Mouse (Mus musculus) layer of hippocampus, adult 8-10 months (tissue): ENCODE data around the gene Fgfr2. TPM values are rescaled to one million over a fixed set of nuclear protein-coding genes. Genes with fewer than 3 reads are reported as not detected.

Source experiments
- DNase-seq, 2 experiments: peaks; one replicate each; pipeline ENCODE4 v3.0.0; 2022; ENCODE audit warnings: low spot score in 2 of 2
- total RNA-seq, 4 experiments: library from RNA; stranded (reverse); gene quantifications; 2 replicates each; pipeline ENCODE4 v1.2.4; 2022

The Fgfr2 gene
- total RNA-seq, 4 experiments from 2014 or later = 60.7 to 72.9 (median 65.8) TPM

DNA sequence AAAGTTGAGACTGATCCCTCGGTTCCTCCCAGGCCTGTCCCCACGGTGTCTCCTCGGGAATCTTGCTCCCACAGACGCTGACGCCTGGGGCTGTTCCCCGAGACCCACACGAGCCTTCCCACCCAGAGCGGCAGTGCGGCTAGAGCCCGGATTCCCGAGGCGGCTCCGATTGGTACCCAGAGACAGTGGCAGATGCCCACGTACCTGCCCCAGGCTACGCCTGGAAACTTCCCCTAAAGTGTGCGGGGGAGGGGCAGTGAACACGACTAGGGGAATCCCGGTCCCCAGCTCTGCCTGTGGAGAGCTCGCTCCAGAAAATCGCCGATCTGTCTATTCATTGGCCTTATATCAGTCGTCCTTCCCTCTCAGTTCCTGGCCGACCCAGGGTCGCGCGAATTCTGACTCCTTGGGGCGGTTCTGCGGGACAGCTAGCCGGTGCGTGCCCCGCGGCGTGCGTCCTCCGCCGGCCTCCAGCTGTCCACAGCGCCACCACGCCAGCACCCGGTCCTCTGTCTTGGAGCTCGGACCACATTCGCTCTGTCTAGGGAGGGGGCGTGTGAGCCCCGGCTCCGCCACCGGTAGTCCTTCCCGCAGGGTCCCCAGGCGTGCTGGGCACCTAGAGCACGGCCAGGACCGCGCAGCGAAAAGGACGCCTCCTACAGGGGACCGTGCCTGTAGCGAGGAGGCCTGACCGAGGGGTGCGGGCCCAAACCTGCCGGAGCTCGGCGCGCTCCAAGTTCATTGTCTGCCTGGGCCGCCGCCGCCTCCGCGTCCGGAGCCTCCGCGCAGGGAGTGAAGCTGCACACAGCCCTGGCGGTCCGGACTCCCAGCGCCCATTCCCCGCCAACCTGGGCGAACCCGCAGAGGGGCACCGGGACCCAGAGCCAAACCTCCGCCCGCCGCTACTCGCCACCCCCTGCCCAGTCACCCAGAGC is 806.8 kb downstream of the Fgfr2 start:
- DNase-seq = peak; percentile 32 to 38

DNA sequence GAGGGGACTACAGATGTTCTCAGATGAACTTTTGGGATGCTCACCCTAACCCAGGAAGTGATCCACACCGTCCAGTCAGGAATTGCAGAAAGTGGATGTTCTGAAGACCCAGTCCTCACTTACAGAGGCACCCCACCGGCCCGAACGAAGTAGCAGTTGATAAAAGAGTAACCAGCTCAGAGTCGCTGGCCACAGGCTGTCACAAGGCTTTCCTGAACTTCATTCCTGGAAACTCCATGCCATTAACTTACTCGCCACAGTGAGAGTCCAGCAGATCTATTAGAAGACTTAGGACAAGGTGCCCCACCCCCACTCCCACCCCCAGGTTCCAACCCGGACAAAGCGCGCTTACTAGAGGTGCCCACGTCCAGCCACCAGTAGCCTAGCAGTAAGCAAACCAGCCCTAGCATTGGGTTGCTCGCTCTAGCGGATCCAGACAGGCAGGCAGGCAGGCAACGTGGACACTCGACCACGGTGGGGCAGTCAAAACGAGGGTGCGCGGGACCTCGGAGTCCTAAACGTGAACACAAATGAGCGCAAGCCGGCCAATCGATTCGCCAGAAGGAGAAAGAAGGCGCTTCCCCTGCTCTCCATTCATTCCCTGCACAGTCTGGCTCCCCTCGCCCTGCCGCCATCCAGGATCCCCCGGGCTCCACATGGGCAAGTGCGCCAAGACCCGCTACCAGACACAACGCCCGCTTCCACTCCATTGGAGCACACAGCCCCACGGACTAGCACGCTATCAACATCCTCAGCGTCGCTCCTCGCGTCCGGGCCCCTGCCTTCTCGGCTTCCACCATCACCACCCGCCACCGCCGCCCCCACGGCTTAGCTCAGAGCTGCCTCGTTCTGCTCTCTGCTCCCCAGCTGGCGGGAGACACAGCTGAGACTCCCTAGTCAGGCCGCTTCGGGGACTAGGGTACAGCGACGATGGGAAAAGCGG is 807.7 kb downstream of the Fgfr2 start:
- DNase-seq = peak; percentile 55 to 60

DNA sequence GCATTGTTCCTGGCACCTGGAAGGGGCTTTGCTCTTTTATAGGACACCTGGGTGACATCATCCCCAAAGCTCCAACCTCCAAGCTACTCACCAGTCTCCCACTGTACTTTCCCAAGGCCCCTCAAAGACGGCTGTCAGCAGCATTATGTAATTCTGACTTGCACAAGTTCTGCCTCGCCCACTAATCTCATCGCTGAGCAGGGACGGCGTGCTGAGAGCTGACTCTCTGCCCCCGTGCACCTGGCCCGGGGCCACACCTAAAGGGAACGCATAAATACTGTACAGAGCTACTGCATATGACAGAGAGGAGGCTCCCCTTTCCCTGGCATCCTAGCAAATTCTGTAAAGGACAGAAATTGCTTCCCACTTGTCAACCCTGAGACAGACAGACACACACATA is 810.8 kb downstream of the Fgfr2 start:
- peak; percentile 38 to 47 for DNase-seq

DNA sequence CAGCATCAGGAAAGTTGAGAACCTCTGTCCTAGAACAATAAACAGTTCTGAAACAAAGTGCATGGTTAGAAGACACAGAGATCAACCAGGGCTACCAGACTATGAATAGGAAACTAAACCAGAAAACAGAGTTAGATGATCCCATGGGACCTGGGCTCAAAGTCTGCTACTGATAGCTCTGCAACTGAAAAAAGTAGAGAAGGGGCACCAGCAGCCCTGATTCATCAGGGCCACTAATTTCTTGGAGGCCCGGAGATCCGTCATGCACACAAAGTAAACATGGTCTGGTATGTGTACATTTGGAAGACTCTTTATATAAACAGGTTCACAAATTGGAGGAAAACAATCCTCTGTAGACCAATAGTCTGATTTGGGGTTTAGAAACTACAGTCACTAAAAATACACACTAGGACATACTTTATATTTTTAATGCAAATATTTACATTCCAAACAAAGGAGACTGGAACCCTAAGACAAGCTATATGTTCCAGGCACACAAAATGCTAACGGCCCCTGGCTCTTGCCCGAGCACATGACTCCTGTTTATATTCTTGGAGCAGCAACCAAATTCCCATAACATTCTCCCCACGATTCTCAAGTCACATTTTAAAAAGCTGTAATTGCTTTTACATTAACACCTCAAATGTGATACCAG is 814.5 kb downstream of the Fgfr2 start:
- no peak for DNase-seq

DNA sequence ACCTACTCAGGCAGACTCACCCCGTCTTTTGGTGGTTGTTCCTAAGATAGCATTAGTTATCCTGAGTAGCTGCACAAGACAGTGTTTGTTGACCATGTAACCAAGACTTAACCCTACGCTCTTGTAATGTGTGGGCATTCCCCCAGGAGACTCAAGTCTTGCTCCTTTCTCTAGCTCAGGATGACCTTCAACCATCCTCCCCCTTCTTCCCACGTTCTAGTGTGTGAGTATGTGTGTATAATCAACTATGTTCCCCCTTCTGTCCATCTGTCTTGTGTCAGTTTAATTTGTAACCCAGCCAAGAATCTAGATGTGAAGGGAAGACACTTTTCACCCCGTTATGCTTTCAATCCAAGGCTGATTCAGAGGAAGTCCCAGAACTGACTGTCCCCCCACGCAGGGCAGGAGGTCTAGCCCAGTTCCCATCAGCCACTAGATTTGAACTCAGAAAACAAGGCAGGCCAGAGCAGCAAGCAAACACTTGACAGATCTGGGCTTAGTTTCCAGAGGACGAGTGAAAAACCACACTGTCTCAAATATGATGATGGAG is 815.4 kb downstream of the Fgfr2 start:
- DNase-seq = no peak

DNA sequence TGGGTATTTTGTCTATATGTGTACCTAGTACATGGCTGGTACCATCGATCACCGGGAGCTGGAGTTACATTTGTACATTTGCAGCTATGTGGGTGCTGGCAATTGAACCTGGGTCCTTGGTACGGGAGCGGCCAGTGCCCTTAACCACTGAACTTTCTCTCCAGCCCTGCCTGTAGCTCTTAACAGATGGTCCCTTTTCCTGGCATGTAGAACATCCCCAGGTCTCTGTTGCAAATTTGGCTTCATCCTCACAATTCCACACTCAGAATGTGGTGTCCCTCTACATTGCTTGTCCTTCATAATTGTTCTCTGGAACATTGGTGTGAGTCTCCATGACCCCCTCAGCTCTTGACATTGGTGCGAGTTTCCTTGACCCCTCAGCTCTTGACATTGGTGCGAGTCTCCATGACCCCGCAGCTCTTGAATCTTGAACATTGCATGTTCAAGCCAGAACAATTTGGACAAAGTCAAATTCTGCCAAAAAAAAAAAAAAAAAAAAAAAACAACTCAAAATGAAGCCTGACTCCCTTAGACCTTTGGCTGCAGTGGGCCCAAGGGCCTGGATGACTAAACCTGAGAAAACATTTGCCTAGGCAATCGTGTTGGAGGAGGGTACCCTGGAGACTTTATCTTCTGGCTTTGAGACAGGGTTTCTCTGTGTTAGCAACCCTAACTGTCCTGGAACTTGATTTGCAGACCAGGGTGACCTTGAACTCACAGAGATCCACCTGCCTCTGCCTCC is 816.3 kb downstream of the Fgfr2 start:
- DNase-seq = no peak

DNA sequence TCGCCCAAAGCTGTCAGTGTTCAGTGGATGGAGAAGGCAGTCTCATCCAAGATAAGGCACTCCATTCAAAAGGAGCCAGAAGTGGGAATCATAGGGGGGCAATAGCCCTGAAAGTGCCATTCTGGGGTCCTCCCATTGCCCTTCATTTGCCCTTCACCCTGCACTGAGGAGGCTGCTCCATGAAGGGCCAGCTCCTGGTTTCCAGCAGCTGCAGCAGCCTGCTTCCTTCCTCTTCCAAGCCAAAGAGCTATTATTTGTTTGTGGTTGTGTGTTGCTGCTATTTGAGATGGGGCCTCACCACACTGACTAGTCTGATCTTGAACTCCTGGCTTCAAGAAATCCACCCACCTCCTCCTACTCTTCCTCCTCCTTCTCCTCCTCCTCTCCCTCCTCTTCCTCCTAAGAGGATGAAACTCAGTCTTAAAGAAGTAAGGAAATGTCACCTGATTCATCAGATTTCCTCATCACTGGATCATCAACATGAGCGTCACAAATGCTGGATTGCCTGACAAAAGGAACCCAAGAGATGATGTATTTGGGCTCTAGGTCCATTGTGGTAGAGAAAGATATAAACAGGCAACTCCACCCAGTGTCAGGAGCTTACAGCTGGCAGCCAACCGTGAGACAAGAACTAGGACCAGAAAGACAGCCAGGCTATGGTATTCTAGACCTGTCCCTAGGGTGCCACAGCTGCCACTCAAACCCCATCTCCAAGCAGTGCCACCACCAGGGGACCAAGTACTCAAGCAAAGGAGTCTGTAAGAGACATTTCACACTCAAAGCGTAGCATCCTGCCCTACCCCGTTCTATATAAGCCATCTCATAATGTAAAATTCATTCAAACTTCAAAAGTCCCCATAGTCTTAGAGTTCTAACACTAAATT is 817.4 kb downstream of the Fgfr2 start:
- no peak for DNase-seq

DNA sequence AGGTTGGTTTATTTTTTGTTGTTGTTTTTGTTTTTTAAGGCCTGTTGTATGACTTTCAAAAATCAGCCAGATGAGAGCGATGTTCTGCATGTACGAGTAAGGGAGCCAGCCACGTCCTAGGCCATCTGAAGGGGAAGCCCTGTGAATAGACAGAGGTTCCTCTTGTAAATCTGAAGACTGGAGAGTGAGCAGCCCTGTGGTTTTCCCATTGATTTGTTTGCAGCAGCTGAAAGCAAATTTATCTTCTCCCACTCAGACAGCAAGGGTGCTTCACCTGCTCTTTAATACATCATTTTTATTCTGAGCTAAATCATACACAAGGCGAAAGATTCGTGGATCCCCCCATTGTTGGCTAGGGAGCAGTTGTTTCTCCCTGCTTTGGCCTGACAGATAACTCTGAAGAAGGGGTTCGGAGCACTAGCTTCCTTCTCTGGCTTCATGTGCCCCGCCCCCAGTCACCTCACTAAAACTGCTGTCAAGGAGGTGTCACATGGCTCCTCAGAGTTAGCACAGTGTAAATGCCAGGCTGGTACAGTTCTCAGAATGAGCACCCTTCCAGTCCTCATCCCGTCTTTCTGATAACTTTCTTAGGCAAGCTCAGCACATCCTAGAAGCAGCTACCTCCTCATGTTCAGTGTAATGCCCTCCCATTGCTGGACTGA is 818.6 kb downstream of the Fgfr2 start:
- DNase-seq = no peak

DNA sequence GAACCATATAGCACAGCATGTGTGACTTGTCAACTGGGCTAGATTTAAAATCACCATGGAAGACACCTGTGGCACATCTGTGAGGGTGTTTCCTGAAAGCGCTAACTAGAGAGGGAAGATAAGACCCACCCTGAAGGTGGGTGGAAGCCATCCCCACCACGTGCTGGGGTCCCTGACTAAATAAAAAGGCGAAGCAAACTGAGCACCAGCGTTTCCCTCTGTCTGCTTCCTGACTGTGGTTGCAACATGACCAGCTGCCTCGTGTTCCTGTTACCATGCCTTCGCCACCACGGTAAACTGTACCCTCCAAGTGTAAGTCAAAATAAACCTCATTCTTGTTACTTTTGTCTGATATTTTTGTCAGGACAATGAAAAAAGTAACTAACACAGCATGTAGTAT is 819.2 kb downstream of the Fgfr2 start:
- no peak for DNase-seq

DNA sequence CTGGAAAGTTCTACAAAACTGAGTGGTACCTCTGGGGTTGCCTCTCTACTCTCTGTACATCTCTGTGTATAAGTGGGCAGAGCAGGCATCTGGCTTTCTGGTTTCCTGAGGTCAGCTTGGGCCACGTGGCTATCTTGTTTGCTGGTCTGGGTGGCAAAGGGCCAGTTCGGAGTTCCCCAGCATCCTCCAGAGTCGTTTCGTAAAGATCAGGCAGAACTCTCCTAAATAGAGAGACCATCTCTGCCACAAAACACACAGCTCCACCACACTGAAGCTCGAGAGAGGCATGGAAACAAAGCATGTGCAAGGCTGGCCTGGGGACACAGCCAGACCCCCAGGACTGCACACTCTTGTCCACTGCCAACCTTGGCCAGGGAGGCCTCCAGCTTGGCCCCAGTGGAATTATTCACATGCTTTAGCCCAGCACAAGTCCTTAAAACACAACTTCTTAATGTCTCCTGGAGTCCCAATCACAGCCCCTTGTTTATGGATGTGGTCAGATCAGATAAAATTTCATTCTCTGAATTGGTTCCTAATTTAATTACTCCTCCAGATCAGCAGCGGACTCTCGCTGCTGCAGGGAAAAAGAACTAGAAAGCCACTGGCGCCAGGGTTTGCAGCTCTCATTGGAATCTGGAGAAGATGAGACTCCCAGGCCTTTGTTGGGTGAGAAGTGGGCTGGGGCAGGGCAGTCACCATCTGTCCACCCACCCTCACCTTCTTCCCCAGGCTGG is 820.5 kb downstream of the Fgfr2 start:
- no peak for DNase-seq

DNA sequence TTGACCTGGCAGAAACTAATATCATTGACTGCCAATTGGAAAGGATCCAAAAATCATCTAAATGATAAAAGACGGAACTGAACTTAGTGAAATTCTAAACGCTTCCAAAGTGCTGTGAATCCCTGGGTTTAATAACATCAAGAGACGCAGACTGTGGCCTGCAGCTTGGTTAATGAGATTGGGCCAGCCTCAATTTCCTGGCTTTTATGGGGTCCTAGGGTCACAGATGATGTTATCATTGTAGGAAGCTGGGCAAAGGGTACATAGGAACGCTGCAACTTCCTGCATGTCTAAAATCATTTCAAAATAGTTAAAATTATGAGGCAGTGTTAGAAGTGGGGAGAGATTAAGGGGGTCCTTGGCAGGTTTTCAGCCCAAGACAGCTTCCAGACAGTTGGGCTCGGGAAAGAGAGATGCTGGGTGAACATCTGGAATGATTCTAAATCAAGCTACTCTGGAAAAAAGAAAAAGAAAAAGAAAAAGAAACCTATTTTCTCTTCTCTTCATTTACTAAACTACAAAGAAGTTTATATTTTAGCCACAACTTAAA is 823.4 kb downstream of the Fgfr2 start:
- DNase-seq = no peak

DNA sequence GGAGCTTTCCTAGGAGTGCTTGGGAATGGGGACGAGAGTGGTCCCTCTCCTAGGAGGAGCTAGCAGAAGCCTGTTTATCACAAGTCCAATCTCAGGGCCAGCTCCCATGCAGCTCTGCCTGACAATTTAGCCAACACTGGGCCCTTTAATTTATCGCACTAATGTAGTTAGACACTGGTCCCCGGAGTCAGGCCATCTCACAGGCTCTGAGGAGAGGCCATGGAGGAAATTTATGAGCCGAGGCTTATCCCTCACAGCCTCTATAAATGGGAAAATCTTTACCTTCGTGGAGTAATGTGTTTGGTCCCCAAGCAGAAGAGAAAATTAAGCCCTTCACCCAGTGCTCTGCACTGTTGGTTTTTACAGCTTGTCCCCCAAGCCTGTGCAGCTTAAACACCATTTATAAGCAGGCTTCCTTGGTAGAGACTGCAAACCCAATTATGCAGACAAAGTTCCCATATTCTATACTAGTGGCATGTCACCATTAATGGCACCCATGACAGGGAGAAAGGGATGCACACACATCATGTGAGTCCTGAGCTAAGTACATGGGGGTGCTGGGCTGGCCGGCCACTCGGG is 824.6 kb downstream of the Fgfr2 start:
- DNase-seq = no peak

DNA sequence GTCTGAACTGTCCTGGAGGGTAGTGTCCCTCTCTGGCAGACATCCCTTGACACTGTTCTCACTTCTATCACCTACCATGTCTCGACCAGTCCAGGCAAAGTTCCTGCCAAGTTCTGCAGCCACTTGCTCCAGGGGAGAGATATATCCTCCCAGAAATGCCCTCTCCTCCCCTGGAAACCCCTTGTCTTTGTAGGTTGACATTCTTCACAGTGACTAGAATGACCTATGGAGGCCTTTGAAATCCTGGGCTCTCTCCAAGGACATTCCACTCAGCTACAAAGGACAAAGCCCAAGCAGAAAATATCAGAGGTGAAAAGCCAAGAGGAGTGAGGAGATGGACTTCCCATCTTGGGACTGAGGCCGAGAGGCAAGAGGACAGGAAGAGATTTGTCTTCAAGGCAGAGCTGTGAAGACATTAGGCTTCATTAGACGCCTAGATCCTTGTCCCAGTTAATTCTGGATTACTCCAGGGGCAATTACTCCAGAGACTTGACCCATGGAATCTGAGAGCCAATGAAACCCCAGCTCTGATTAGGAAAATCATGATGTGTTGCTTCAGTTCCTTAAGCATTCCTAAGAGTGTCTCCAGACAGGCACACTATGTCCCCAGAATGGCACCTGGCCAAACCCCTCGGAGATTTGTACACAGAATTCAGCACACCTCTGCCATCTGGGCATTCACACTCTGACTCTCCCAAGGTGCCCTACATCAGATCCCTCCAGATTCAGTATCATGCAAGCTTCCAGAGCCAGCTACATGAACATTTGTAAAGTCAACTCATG is 826.3 kb downstream of the Fgfr2 start:
- no peak for DNase-seq

DNA sequence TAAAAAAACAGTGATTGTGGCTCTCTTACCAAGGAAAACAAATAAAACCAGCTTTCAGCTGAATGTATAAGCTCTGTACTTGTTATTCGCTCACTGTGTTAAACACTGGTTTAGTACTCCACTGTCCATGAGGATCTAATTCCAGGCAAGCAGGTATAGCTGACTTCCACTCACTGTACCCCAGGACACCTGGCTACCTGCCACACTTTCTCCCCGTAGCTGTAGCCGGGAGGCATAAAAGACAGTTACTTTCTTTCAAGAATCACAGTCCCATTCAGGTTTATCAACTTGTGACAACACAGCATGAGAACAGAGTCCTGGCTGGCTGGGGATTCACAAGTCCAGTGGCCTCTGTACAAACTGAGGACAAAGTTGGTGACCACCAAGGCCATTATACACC is 827.0 kb downstream of the Fgfr2 start:
- DNase-seq = no peak

DNA sequence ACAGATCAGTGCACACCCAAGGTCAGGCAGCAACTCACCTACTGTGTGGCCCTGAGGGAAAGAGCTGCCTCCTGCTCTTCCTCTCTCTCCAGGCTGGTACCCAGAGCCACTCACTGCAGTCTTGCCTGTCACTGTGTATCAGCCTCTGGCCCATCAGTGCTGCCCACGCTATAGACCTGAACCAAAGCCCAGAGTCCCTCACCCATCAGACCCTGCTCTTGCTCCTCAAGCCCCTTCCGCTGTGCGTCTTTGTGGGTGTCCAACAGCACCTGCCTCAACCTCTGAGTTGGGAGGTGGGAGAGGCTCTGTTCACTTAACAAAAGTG is 835.8 kb downstream of the Fgfr2 start:
- no peak for DNase-seq

DNA sequence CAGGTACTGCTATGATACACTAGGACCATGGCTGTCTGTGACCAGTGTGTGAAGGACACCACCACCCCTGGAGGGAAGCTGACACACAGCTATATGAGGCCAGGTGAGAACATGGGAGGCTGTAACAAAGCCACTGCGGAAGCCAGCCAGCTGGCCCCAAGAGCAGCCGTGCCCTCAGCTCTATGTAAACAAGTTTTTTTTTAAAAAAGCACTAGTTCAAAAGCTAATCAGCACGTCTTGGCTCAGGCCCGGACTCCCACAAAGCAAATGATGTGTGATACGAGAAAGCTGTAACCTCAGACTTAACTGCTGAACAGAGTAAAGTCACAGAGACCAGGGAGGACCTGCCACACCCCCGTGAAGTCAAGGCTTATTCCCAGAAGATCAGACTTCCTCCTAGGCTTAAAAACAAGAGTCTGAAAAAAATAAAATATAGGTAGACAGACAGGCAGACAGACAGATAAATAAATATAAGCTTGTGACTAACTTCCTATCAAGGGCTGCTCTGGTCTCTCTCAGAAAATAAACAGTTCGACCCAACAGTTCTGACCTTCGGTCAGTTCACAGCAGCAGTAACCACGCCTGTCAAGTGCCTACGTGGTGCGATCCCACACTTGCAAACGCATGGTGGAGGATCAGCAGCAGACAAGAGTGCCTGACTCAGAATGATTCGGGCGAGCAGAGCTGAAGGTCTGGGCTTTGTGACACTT is 836.4 kb downstream of the Fgfr2 start:
- no peak for DNase-seq
